Mouse (Mus musculus) CH12.LX (cell line): ENCODE results near the gene Actr5. TPM values are rescaled to one million over a fixed set of nuclear protein-coding genes. Genes with fewer than 3 reads are reported as not detected.

Experiments used
- DNase-seq: peaks from one replicate; pipeline ENCODE4 v3.0.0-alpha.2; 2013; ENCODE audit errors: extremely low read depth
- H3K27ac ChIP-seq: 2 replicates; pipeline ENCODE4 v1.5.1; 2012; ENCODE audit warnings: low read depth, mild to moderate bottlenecking, control low read depth, moderate library complexity; ENCODE audit not compliant: insufficient read depth
- H3K27me3 ChIP-seq: replicated peaks from 2 replicates; pipeline ENCODE3; 2012; ENCODE audit warnings: inconsistent platforms
- H3K36me3 ChIP-seq, 2 experiments: replicated peaks in 1 of 2; 2 replicates each; pipeline versions ENCODE3 to v1.6.1; 2012; ENCODE audit warnings: inconsistent platforms in 1 of 2, low read length in 1 of 2, mild to moderate bottlenecking in 1 of 2, mixed read lengths in 1 of 2, moderate library complexity in 1 of 2; ENCODE audit not compliant: control insufficient read depth in 1 of 2, insufficient read depth in 1 of 2
- H3K4me1 ChIP-seq, 2 experiments: 2 replicates each; pipeline ENCODE4 v1.6.1; 2012; ENCODE audit warnings: inconsistent platforms in 1 of 2, moderate library complexity in 1 of 2; ENCODE audit not compliant: insufficient read depth in 2 of 2, control insufficient read depth in 1 of 2
- H3K4me2 ChIP-seq: 2 replicates; pipeline ENCODE4 v1.6.1; 2012; ENCODE audit warnings: low read depth, mild to moderate bottlenecking, control low read depth; ENCODE audit not compliant: poor library complexity, insufficient read depth, severe bottlenecking
- H3K4me3 ChIP-seq, 3 experiments: fragments of 150-350 bp in 1 of 3; sonication (generic) in 1 of 3; replicated peaks in 1 of 3; 2 replicates each; pipeline versions ENCODE3 to v1.5.1; 2011 to 2012; ENCODE audit warnings: low read depth in 2 of 3, low read length in 2 of 3, mild to moderate bottlenecking in 2 of 3, moderate library complexity in 2 of 3, control low read depth in 1 of 3, improper control_type of control experiment in 1 of 3, inconsistent platforms in 1 of 3, mixed read lengths in 1 of 3; ENCODE audit not compliant: poor library complexity in 1 of 3
- H3K79me2 ChIP-seq: replicated peaks from 2 replicates; pipeline ENCODE4 v1.6.1; 2012; ENCODE audit warnings: mild to moderate bottlenecking, moderate library complexity; ENCODE audit not compliant: control insufficient read depth, poor library complexity, insufficient read depth, severe bottlenecking; ENCODE audit errors: extremely low read depth
- H3K9ac ChIP-seq: 2 replicates; pipeline ENCODE4 v1.6.1; 2012; ENCODE audit warnings: low read depth, mild to moderate bottlenecking, control low read depth, moderate library complexity; ENCODE audit not compliant: insufficient read depth
- H3K9me3 ChIP-seq: replicated peaks from 2 replicates; pipeline ENCODE3; 2012; ENCODE audit warnings: low read length, inconsistent platforms, mixed read lengths
- BHLHE40 ChIP-seq: IDR thresholded peaks from 2 replicates; pipeline ENCODE4 v1.6.1; 2011; ENCODE audit warnings: mild to moderate bottlenecking, low read depth, low read length, improper control_type of control experiment
- CHD1 ChIP-seq: IDR thresholded peaks from 2 replicates; pipeline ENCODE4 v1.6.1; 2012; ENCODE audit warnings: low read depth, low read length, improper control_type of control experiment, inconsistent platforms
- CHD2 ChIP-seq: IDR thresholded peaks from 2 replicates; pipeline ENCODE4 v1.6.1; 2011; ENCODE audit warnings: low read length, improper control_type of control experiment
- CTCF ChIP-seq, 2 experiments: IDR thresholded peaks in 1 of 2; conservative IDR thresholded peaks in 1 of 2; 2 replicates each; pipeline ENCODE4 v1.5.1; 2011 to 2012; ENCODE audit warnings: low read depth in 2 of 2, low read length in 2 of 2, improper control_type of control experiment in 1 of 2, inconsistent platforms in 1 of 2, mild to moderate bottlenecking in 1 of 2, moderate library complexity in 1 of 2
- E2F4 ChIP-seq: IDR thresholded peaks from 2 replicates; pipeline ENCODE4 v1.6.1; 2011; ENCODE audit warnings: low read depth, low read length, improper control_type of control experiment; ENCODE audit not compliant: insufficient replicate concordance
- ELF1 ChIP-seq: IDR thresholded peaks from 2 replicates; pipeline ENCODE4 v1.6.1; 2014; ENCODE audit warnings: low read depth, mild to moderate bottlenecking, inconsistent platforms, low read length, improper control_type of control experiment
- ETS1 ChIP-seq: conservative IDR thresholded peaks from 2 replicates; pipeline ENCODE4 v1.6.1; 2012; ENCODE audit warnings: low read depth, mild to moderate bottlenecking, inconsistent platforms, low read length, improper control_type of control experiment, moderate library complexity
- GABPA ChIP-seq: IDR thresholded peaks from 2 replicates; pipeline ENCODE4 v1.6.1; 2012; ENCODE audit warnings: low read depth, low read length, improper control_type of control experiment, inconsistent platforms; ENCODE audit not compliant: insufficient replicate concordance
- HCFC1 ChIP-seq: IDR thresholded peaks from 2 replicates; pipeline ENCODE4 v1.6.1; 2012; ENCODE audit warnings: low read depth, mild to moderate bottlenecking, inconsistent platforms, low read length, improper control_type of control experiment
- KAT2A ChIP-seq: IDR thresholded peaks from 2 replicates; pipeline ENCODE4 v1.6.1; 2012; ENCODE audit warnings: low read length, improper control_type of control experiment, inconsistent platforms; ENCODE audit not compliant: insufficient replicate concordance
- MAX ChIP-seq: IDR thresholded peaks from 2 replicates; pipeline ENCODE4 v1.6.1; 2011; ENCODE audit warnings: low read length, improper control_type of control experiment
- MAZ ChIP-seq: IDR thresholded peaks from 2 replicates; pipeline ENCODE4 v1.6.1; 2012; ENCODE audit warnings: low read depth, mild to moderate bottlenecking, inconsistent platforms, low read length, improper control_type of control experiment, moderate library complexity
- MEF2A ChIP-seq: IDR thresholded peaks from 2 replicates; pipeline ENCODE4 v1.6.1; 2014; ENCODE audit warnings: low read depth, mild to moderate bottlenecking, inconsistent platforms, low read length, improper control_type of control experiment, borderline replicate concordance
- MYC ChIP-seq: IDR thresholded peaks from 2 replicates; pipeline ENCODE4 v1.6.1; 2011; ENCODE audit warnings: low read depth, mild to moderate bottlenecking, improper control_type of control experiment, low read length
- NELFE ChIP-seq: IDR thresholded peaks from 2 replicates; pipeline ENCODE4 v1.6.1; 2011; ENCODE audit warnings: low read depth, low read length, improper control_type of control experiment
- NRF1 ChIP-seq: IDR thresholded peaks from 2 replicates; pipeline ENCODE4 v1.6.1; 2014; ENCODE audit warnings: low read depth, mild to moderate bottlenecking, inconsistent platforms, low read length, improper control_type of control experiment, moderate library complexity
- PAX5 ChIP-seq: IDR thresholded peaks from 2 replicates; pipeline ENCODE4 v1.6.1; 2012; ENCODE audit warnings: low read length, inconsistent platforms, mixed read lengths
- POLR2AphosphoS2 ChIP-seq: IDR thresholded peaks from 2 replicates; pipeline ENCODE4 v1.6.1; 2011; ENCODE audit warnings: low read depth, low read length, improper control_type of control experiment
- RAD21 ChIP-seq: IDR thresholded peaks from 2 replicates; pipeline ENCODE4 v1.6.1; 2011; ENCODE audit warnings: low read depth, mild to moderate bottlenecking, low read length, improper control_type of control experiment, moderate library complexity
- RCOR1 ChIP-seq: conservative IDR thresholded peaks from 2 replicates; pipeline ENCODE4 v1.6.1; 2012; ENCODE audit warnings: low read depth, mild to moderate bottlenecking, inconsistent platforms, low read length, improper control_type of control experiment
- SIN3A ChIP-seq: IDR thresholded peaks from 2 replicates; pipeline ENCODE4 v1.6.1; 2012; ENCODE audit warnings: low read length, improper control_type of control experiment, inconsistent platforms
- SMC3 ChIP-seq: IDR thresholded peaks from 2 replicates; pipeline ENCODE4 v1.6.1; 2011; ENCODE audit warnings: low read depth, low read length, improper control_type of control experiment
- TBP ChIP-seq: conservative IDR thresholded peaks from 2 replicates; pipeline ENCODE4 v1.6.1; 2011; ENCODE audit warnings: low read depth, low read length, improper control_type of control experiment
- TCF12 ChIP-seq: IDR thresholded peaks from 2 replicates; pipeline ENCODE4 v1.6.1; 2014; ENCODE audit warnings: low read depth, mild to moderate bottlenecking, inconsistent platforms, low read length, improper control_type of control experiment
- USF1 ChIP-seq: IDR thresholded peaks from 2 replicates; pipeline ENCODE4 v1.6.1; 2014; ENCODE audit warnings: low read depth, mild to moderate bottlenecking, inconsistent platforms, low read length, improper control_type of control experiment
- USF2 ChIP-seq: conservative IDR thresholded peaks from 2 replicates; pipeline ENCODE4 v1.6.1; 2011; ENCODE audit warnings: low read depth, low read length, improper control_type of control experiment
- ZKSCAN1 ChIP-seq: IDR thresholded peaks from 2 replicates; pipeline ENCODE4 v1.6.1; 2012; ENCODE audit warnings: low read depth, inconsistent platforms, low read length, improper control_type of control experiment, borderline replicate concordance
- dilution Hi-C: fragments of 300-500 bp; cut with MboI; formaldehyde crosslinking; loops from 2 replicates; pipeline ENCODE4 v1.14.3; 2020; ENCODE audit warnings: low sequenced_read_pairs; ENCODE audit not compliant: extremely low pct_unique_long_range_greater_than_20kb, extremely low pct_ligation_motif_present
- in situ Hi-C: fragments of 300-500 bp; cut with MboI; formaldehyde crosslinking; loops from 3 replicates; pipeline ENCODE4 v1.14.3; 2019; ENCODE audit warnings: low sequenced_read_pairs, low pct_ligation_motif_present, low pct_unique_long_range_greater_than_20kb, mixed read lengths
- polyA plus RNA-seq: library from polyadenylated mRNA; unstranded; fragments of >175 nt; gene quantifications from 2 replicates; pipeline ENCODE4 v1.2.1, GENCODE M21; 2012; ENCODE audit warnings: low read depth; ENCODE audit not compliant: insufficient read length
- total RNA-seq, 2 experiments: library from RNA; depleted of rRNA; stranded (reverse); fragments of 300-350 nt in 1 of 2; fragments of >200 nt in 1 of 2; gene quantifications; 2 replicates each; pipeline ENCODE4 v1.2.3; 2012 to 2014

Actr5 gene
- total and polyA plus RNA-seq, 3 experiments = 13.9 to 20.3 (median 19.8) TPM

- Histone ChIP-seq H3K36me3 (peaks cover 5 to 50% of the 10 kb centered on the region in 2 experiments), H3K4me2 (peak overlapping the region; percentile 87), H3K27ac (peak overlapping the region; percentile 83), H3K4me1 (peaks cover 19 to 53% of the 10 kb centered on the region in 2 experiments), H3K27me3 (no peaks in the 10 kb centered on the region), H3K4me3 (peak overlapping the region; percentile 85 to 97 (median 96))
- in situ Hi-C loops = loop anchor here (5.0 to 10.0 kb wide), 2 partner anchors 46 to 64 kb away; no protein-coding TSS in a partner anchor
- no peak for DNase-seq
- TF ChIP-seq BHLHE40 (no peak), CHD1 (no peak), TCF12 (no peak), HCFC1 (no peak), SIN3A (no peak), MAZ (no peak)
- TF ChIP-seq, all 38 proteins: peak for 0
- peaks cover 8% of the 10 kb centered on the region for H3K9me3 ChIP-seq
- peaks cover 65% of the 10 kb centered on the region for H3K79me2 ChIP-seq
- dilution Hi-C loops = no loop called here
- peak overlapping the region; percentile 82 for H3K9ac ChIP-seq
Measured at GRCm38 (mm10) chr2:158668433-158669010, 43.8 kb downstream of the Actr5 start.

- Histone ChIP-seq H3K27me3 (no peaks in the 10 kb centered on the region), H3K27ac (peak overlapping the region; percentile 83), H3K79me2 (peaks cover 75% of the 10 kb centered on the region), H3K4me1 (peaks cover 23 to 62% of the 10 kb centered on the region in 2 experiments), H3K9ac (peak overlapping the region; percentile 82; the same call in 1 of the 2 replicates), H3K9me3 (peaks cover 8% of the 10 kb centered on the region), H3K36me3 (peaks cover 5 to 54% of the 10 kb centered on the region in 2 experiments), H3K4me2 (peak overlapping the region; percentile 87), H3K4me3 (peak overlapping the region; percentile 85 to 97 (median 96))
- dilution Hi-C loops (no loop called here), in situ Hi-C loops (loop anchor here (5.0 to 10.0 kb wide), 2 partner anchors 45 to 63 kb away; no protein-coding TSS in a partner anchor)
- DNase-seq = no peak
- TF ChIP-seq E2F4 = no peak
- no peak for TF ChIP-seq USF2
- no peak for TF ChIP-seq MAZ
- no peak for TF ChIP-seq TBP
- no peak for TF ChIP-seq SMC3
- TF ChIP-seq ETS1 = no peak
- TF ChIP-seq CTCF (conservative IDR thresholded peaks at IDR 0.05 in 1 of 2, IDR thresholded peaks at IDR 0.05 in 1 of 2; ENCODE audit: low read depth in 2 of 2, low read length in 2 of 2) = no peak
- no peak for TF ChIP-seq ZKSCAN1
- no peak for TF ChIP-seq NRF1
- peak; percentile 45; the same call in 1 of the 2 replicates for TF ChIP-seq MEF2A
- TF ChIP-seq KAT2A = no peak
- no peak for TF ChIP-seq USF1
- no peak for TF ChIP-seq CHD2
- TF ChIP-seq RCOR1 = no peak
- peak; percentile 47; the same call in 1 of the 2 replicates for TF ChIP-seq POLR2AphosphoS2
- TF ChIP-seq NELFE = no peak
- no peak for TF ChIP-seq MAX
- no peak for TF ChIP-seq RAD21
- TF ChIP-seq ELF1 = peak; percentile 57
- TF ChIP-seq MYC = no peak
- TF ChIP-seq TCF12 = no peak
- TF ChIP-seq SIN3A = peak; percentile 66; the same call in 1 of the 2 replicates
- TF ChIP-seq CHD1 = no peak; the same call in 1 of the 2 replicates
- TF ChIP-seq HCFC1 = peak; percentile 15; the same call in 1 of the 2 replicates
- TF ChIP-seq BHLHE40 = 0 out of 2 replicates have a peak, but pooled peaks have one; percentile 7
- TF ChIP-seq GABPA = no peak
- no peak for TF ChIP-seq PAX5
Measured at GRCm38 (mm10) chr2:158669199-158670195, 44.8 kb downstream of the Actr5 start.
